Mouse (Mus musculus) hematopoietic stem cell, adult 5-6 weeks (primary cell): ENCODE results near the gene Grin1. TPM values are rescaled to one million over a fixed set of nuclear protein-coding genes. Genes with fewer than 3 reads are reported as not detected.
A peak's percentile ranks its signal among the peaks of the same experiment; 100 is the strongest.

Source experiments
- ATAC-seq, 2 experiments: fragments of 125-278 bp in 1 of 2; replicated peaks in 1 of 2; 2 replicates each; pipeline ENCODE4 v1.8.0; 2016 to 2017; ENCODE audit warnings: inconsistent platforms in 2 of 2, mild to moderate bottlenecking in 2 of 2, moderate number of reproducible peaks in 2 of 2, low read depth in 1 of 2, moderate TSS enrichment in 1 of 2; ENCODE audit not compliant: low FRiP score in 2 of 2, poor library complexity in 2 of 2, severe bottlenecking in 2 of 2, insufficient read depth in 1 of 2, low TSS enrichment in 1 of 2
- total RNA-seq: library from RNA; stranded (forward); fragments of 172-1452, 232-1000 nt; gene quantifications from 2 replicates; pipeline ENCODE4 v1.2.3, GENCODE M21; 2017

The Grin1 gene
- total RNA-seq = not detected in 2 replicates

GRCm38 (mm10) chr2:25318971-25319773 lies at the start of gene Grin1:
Grin1 (minus strand) TSS chr2:25319187.
- peak in 1 of 2 experiments; percentile 77; a peak in 3 of 4 replicates for ATAC-seq

- peak; percentile 73 to 78 for ATAC-seq
Observed at GRCm38 (mm10) chr2:25365091-25365761, 46.2 kb upstream of the Grin1 start, which contains the start of gene Uap1l1. Uap1l1 (minus strand) TSS chr2:25365682.

GRCm38 (mm10) chr2:25364761-25365090 lies 45.7 kb upstream of the Grin1 start:
- no peak for ATAC-seq

- ATAC-seq = no peak
Observed at GRCm38 (mm10) chr2:25364313-25364712, 45.3 kb upstream of the Grin1 start.

GRCm38 (mm10) chr2:25363478-25364178 lies 44.6 kb upstream of the Grin1 start:
- ATAC-seq = no peak

- ATAC-seq = no peak
Observed at GRCm38 (mm10) chr2:25359848-25360247, 40.9 kb upstream of the Grin1 start.

- peak; percentile 49 to 55; a peak in 3 of 4 replicates for ATAC-seq
Observed at GRCm38 (mm10) chr2:25356208-25357079, 37.5 kb upstream of the Grin1 start, which contains the start of gene Dpp7. Dpp7 (minus strand) TSS chr2:25356359.

GRCm38 (mm10) chr2:25355419-25356066 lies 36.6 kb upstream of the Grin1 start:
- ATAC-seq = no peak

GRCm38 (mm10) chr2:25354211-25354610 lies 35.2 kb upstream of the Grin1 start:
- ATAC-seq = no peak

GRCm38 (mm10) chr2:25350701-25351100 lies 31.7 kb upstream of the Grin1 start:
- ATAC-seq = no peak

GRCm38 (mm10) chr2:25349499-25349898 lies 30.5 kb upstream of the Grin1 start:
- no peak for ATAC-seq

- ATAC-seq = no peak
Observed at GRCm38 (mm10) chr2:25348162-25348561, 29.2 kb upstream of the Grin1 start.

GRCm38 (mm10) chr2:25338303-25338702 lies 19.3 kb upstream of the Grin1 start:
- ATAC-seq = peak; percentile 62 to 70

GRCm38 (mm10) chr2:25333569-25333968 lies 14.6 kb upstream of the Grin1 start:
- no peak for ATAC-seq

- ATAC-seq = peak; percentile 97 to 99
Observed at GRCm38 (mm10) chr2:25332286-25333160, 13.5 kb upstream of the Grin1 start, which contains the start of gene Man1b1. Man1b1 (plus strand) TSS chr2:25332338.

GRCm38 (mm10) chr2:25331470-25331869 lies 12.5 kb upstream of the Grin1 start:
- ATAC-seq = no peak
